Mouse (Mus musculus): ENCODE measurements around the gene Map3k11.

DNA sequence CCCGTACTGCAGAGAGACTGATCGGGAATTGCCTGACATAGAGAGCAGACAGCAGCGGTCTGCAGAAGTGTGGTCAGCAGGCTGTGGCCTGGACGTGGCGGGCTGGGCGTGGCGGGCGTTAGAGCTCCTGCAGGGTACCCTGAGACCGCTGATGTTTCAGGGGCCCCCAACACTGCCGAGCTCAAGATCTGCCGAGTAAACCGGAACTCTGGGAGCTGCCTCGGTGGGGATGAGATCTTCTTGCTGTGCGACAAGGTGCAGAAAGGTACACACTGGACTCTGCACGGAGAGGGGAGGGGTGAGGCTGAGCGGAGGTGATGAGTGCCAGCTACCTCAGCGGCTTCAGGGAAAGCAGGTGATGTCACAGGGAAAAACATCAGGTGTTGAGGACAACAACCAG is 47.5 kb upstream of the Map3k11 start:
- TF ChIP-seq EP300 (IDR thresholded peaks at IDR 0.05) (no peak), CTCF (IDR thresholded peaks at IDR 0.05) (no peak)

Measured in lung, postnatal 0 days (tissue).